ENCODE assay signal across 9 mouse cellular contexts in genomic region chr5:134550836-134551232, GRCm38 (mm10). TPM values are rescaled to one million over a fixed set of nuclear protein-coding genes. Genes with fewer than 3 reads are reported as not detected.
DNase-seq lines count a peak whose midpoint lies in the region; ATAC-seq and TF ChIP-seq lines count a peak whose summit lies in the region.
"Had no signal": no experiment of that assay in that cellular context is flagged by ENCODE, and none has a peak within 500 bp of the region (broad histone marks: within the 10 kb centered on the region; RNA-seq: fewer than 3 reads in every experiment).

No protein-coding gene starts in this region.

- peak overlapping the region; percentile 91 for H3K4me2 ChIP-seq in kidney, postnatal 0 days (ENCODE audit: low read length)
- peak overlapping the region; percentile 95 for H3K4me2 ChIP-seq in neural tube, embryonic 13.5 days

- peak overlapping the region; percentile 64 for H3K4me3 ChIP-seq in erythroblast, embryonic 14.5 days (replicated peaks)
- H3K4me3 ChIP-seq in thymus, adult 2 months (ENCODE audit: control insufficient read depth, insufficient read depth, low read length) = peak overlapping the region; percentile 81
- H3K4me3 ChIP-seq in kidney, postnatal 0 days (replicated peaks; ENCODE audit: low read depth, low read length) = peak overlapping the region; percentile 82
- peak overlapping the region; percentile 97 for H3K4me3 ChIP-seq in neural tube, embryonic 13.5 days

- H3K9ac ChIP-seq in kidney, postnatal 0 days (ENCODE audit: low read depth, low read length) = peak overlapping the region; percentile 94
- peak overlapping the region; percentile 98 for H3K9ac ChIP-seq in neural tube, embryonic 13.5 days

- DNase-seq in thymus, adult 2 months = no peak
- DNase-seq in thymus, postnatal 0 days (ENCODE audit: low spot score) = no peak
- DNase-seq in kidney, postnatal 0 days (ENCODE audit: low spot score) = peak; percentile 19
- no peak for DNase-seq in left cerebral cortex, adult 11 months (ENCODE audit: low spot score)
- no peak for DNase-seq in right cerebral cortex, postnatal 14 days

- H3K36me3 ChIP-seq in erythroblast, embryonic 14.5 days (ENCODE audit: control insufficient read depth) = no peaks in the 10 kb centered on the region
- H3K36me3 ChIP-seq in thymus, adult 2 months (ENCODE audit: control insufficient read depth, insufficient read depth, low read length) = no peaks in the 10 kb centered on the region
- no peaks in the 10 kb centered on the region for H3K36me3 ChIP-seq in kidney, postnatal 0 days (ENCODE audit: insufficient read depth, low read length)
- H3K36me3 ChIP-seq in neural tube, embryonic 13.5 days = no peaks in the 10 kb centered on the region; the same call in 1 of the 2 replicates
- H3K36me3 ChIP-seq: G1E had no signal

- no peak for ATAC-seq in erythroblast, adult 5-6 weeks (replicated peaks; ENCODE audit: low FRiP score, poor library complexity, severe bottlenecking)
- ATAC-seq in kidney, postnatal 0 days (replicated peaks; ENCODE audit: low FRiP score, low read depth) = no peak
- ATAC-seq in neural tube, embryonic 13.5 days (ENCODE audit: low read depth) = no peak

- H3K4me1 ChIP-seq in erythroblast, embryonic 14.5 days (ENCODE audit: control insufficient read depth) = peaks cover 21% of the 10 kb centered on the region
- peaks cover 16% of the 10 kb centered on the region for H3K4me1 ChIP-seq in thymus, adult 2 months (replicated peaks; ENCODE audit: control insufficient read depth, insufficient read depth, low read length)
- H3K4me1 ChIP-seq in kidney, postnatal 0 days (replicated peaks; ENCODE audit: insufficient read depth, low read length) = peaks cover 19% of the 10 kb centered on the region; the same call in 1 of the 2 replicates
- H3K4me1 ChIP-seq in neural tube, embryonic 13.5 days (replicated peaks) = peaks cover 71% of the 10 kb centered on the region

- peaks cover 27% of the 10 kb centered on the region for H3K27me3 ChIP-seq in erythroblast, embryonic 14.5 days (ENCODE audit: control insufficient read depth)
- no peaks in the 10 kb centered on the region for H3K27me3 ChIP-seq in thymus, adult 2 months (ENCODE audit: control insufficient read depth, insufficient read depth, low read length)
- H3K27me3 ChIP-seq in kidney, postnatal 0 days (ENCODE audit: insufficient read depth, low read length) = no peaks in the 10 kb centered on the region
- H3K27me3 ChIP-seq in neural tube, embryonic 13.5 days = no peaks in the 10 kb centered on the region

- no peak for TF ChIP-seq CTCF in thymus, adult 2 months (IDR thresholded peaks at IDR 0.05; ENCODE audit: borderline replicate concordance, control insufficient read depth, extremely low read depth, insufficient read depth, low read length, poor library complexity)
- TF ChIP-seq CTCF in kidney, postnatal 0 days (IDR thresholded peaks at IDR 0.05; ENCODE audit: low read depth) = peak; percentile 4; the same call in 1 of the 2 replicates

- TF ChIP-seq POLR2A in thymus, adult 2 months (IDR thresholded peaks at IDR 0.05; ENCODE audit: control insufficient read depth, extremely low read depth, insufficient read depth, low read length, poor library complexity) = no peak

- WGBS in thymus, adult 2 months = 24% methylated on average over 6 of the region's 6 CpGs
- 9% methylated on average over 6 of the region's 6 CpGs for WGBS in kidney, postnatal 0 days
- WGBS in neural tube, embryonic 13.5 days = 8% methylated on average over 6 of the region's 6 CpGs

- H3K27ac ChIP-seq in thymus, adult 2 months (ENCODE audit: control insufficient read depth, insufficient read depth, low read length) = no peak overlapping the region
- H3K27ac ChIP-seq in kidney, postnatal 0 days = peak overlapping the region; percentile 95; the same call in 1 of the 2 replicates
- peak overlapping the region; percentile 99 for H3K27ac ChIP-seq in neural tube, embryonic 13.5 days (replicated peaks)

- H3K9me3 ChIP-seq in erythroblast, embryonic 14.5 days (ENCODE audit: control insufficient read depth, low read length) = no peaks in the 10 kb centered on the region
- no peaks in the 10 kb centered on the region for H3K9me3 ChIP-seq in kidney, postnatal 0 days (replicated peaks; ENCODE audit: low read length)
- H3K9me3 ChIP-seq in neural tube, embryonic 13.5 days = no peaks in the 10 kb centered on the region
- H3K9me3 ChIP-seq: G1E had no signal

RNA-seq across cellular contexts. Expression of gene Clip2, which starts 1.4 kb away (rescaled TPM):
- polyA plus RNA-seq in erythroblast, embryonic 14.5 days (2012) = 0.14 and 0.16 TPM in 2 replicates
- total RNA-seq in erythroblast, adult 5-6 weeks (2015; ENCODE audit: low replicate concordance) = 0.21 and 0.96 TPM in 2 replicates
- 2.1 and 4.0 TPM in 2 replicates for total RNA-seq in erythroblast, adult 5-6 weeks (2017; ENCODE audit: low replicate concordance)
- polyA plus RNA-seq in thymus, adult 2 months (2012; rRNA removed) = 23.4 and 26.0 TPM in 2 replicates
- 1.3 TPM in 2 replicates for polyA plus RNA-seq in thymus, postnatal 0 days (2015; fragmentation: Nextera tagmentation; extraction: Ambion mirVana)
- 3.3 TPM in 2 replicates for polyA plus RNA-seq in kidney, postnatal 0 days (2015; fragmentation: Nextera tagmentation; extraction: Ambion mirVana)
- polyA plus RNA-seq in neural tube, embryonic 13.5 days (2015; fragmentation: Nextera tagmentation; extraction: Ambion mirVana) = 11.9 and 12.6 TPM in 2 replicates

RNA-seq across cellular contexts. Expression of gene Syna, which starts 9.1 kb away (rescaled TPM):
- not detected in 2 replicates for polyA plus RNA-seq in erythroblast, embryonic 14.5 days (2012)
- total RNA-seq in erythroblast, adult 5-6 weeks (2015; ENCODE audit: low replicate concordance) = 0.84 TPM in 1 of 2 replicates, not detected in the other
- not detected in 2 replicates for total RNA-seq in erythroblast, adult 5-6 weeks (2017; ENCODE audit: low replicate concordance)
- polyA plus RNA-seq in thymus, adult 2 months (2012; rRNA removed) = 0.09 and 0.15 TPM in 2 replicates
- 0.08 and 0.09 TPM in 2 replicates for polyA plus RNA-seq in thymus, postnatal 0 days (2015; fragmentation: Nextera tagmentation; extraction: Ambion mirVana)
- polyA plus RNA-seq in kidney, postnatal 0 days (2015; fragmentation: Nextera tagmentation; extraction: Ambion mirVana) = 0.23 and 0.32 TPM in 2 replicates
- 0.31 and 0.85 TPM in 2 replicates for polyA plus RNA-seq in neural tube, embryonic 13.5 days (2015; fragmentation: Nextera tagmentation; extraction: Ambion mirVana)
- polyA plus RNA-seq: G1E had no signal

RNA-seq across cellular contexts. Expression of gene Rfc2, which starts 30.3 kb away (rescaled TPM):
- 6.8 TPM in 2 replicates for polyA plus RNA-seq in erythroblast, embryonic 14.5 days (2012)
- total RNA-seq in erythroblast, adult 5-6 weeks (2015; ENCODE audit: low replicate concordance) = 26.7 and 51.0 TPM in 2 replicates
- total RNA-seq in erythroblast, adult 5-6 weeks (2017; ENCODE audit: low replicate concordance) = 14.7 and 23.7 TPM in 2 replicates
- 133 and 145 TPM in 2 replicates for polyA plus RNA-seq in thymus, adult 2 months (2012; rRNA removed)
- 262 and 278 TPM in 2 replicates for polyA plus RNA-seq in thymus, postnatal 0 days (2015; fragmentation: Nextera tagmentation; extraction: Ambion mirVana)
- polyA plus RNA-seq in kidney, postnatal 0 days (2015; fragmentation: Nextera tagmentation; extraction: Ambion mirVana) = 155 and 188 TPM in 2 replicates
- 184 and 214 TPM in 2 replicates for polyA plus RNA-seq in neural tube, embryonic 13.5 days (2015; fragmentation: Nextera tagmentation; extraction: Ambion mirVana)

Comparison
In these comparisons a context has a peak if more than half of its experiments do, and no peak if none do; other contexts are left out.
1. RNA of gene Rfc2, which starts 30.3 kb away (polyA plus RNA-seq): 262 to 278 TPM in thymus, postnatal 0 days, 184 to 214 TPM in neural tube, embryonic 13.5 days, 155 to 188 TPM in kidney, postnatal 0 days and 133 to 145 TPM in thymus, adult 2 months; 6.8 TPM in erythroblast, embryonic 14.5 days; every median in the first group is over 10 times any median in the second.
2. Peak in every context shown above with its lines, with median percentiles within 50 percentile points of each other: H3K4me3 ChIP-seq.